In the genomic region with DNA sequence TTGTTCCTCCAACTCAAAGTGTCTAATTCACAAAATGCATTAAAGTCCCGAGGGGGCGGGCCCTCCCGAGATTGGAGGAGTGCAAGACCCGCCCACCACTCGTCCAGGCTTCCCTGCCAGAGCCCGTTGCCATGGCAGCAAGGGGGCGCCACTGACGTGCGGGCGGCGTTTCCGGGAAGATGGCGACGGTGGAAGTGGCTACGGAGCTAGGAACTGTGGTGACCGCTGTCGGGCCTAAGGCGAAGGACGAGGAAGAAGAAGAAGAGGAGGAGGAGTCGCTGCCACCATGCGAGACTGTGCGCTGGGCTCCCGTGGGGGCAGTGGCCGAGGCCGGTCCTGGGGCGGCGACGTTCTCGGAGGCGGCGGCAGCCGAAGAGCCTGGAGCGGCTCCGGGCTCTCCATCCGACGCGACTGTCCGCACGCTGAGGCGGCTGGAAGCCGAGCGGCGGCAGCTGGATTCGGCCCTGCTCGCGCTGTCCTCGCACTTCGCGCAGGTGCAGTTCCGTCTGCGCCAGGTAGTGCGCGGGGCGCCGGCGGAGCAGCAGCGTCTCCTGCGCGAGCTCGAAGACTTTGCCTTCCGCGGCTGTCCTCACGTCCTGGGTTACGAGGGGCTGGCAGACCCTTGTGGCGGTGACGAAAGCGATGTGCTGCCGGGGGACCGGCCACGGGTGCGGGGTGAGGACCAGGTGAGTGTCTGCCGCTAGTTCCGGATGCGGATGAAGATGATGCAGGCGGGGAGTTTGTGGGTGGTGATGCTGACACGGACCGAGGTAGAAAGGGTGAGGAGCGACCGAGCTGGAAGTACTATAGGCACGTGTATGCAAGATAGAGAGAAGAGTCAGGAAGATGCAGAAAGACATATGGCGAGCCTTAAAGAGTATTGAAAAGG, we compare ENCODE assay signal across 8 mouse cellular contexts. TPM values are rescaled to one million over a fixed set of nuclear protein-coding genes. Genes with fewer than 3 reads are reported as not detected.
DNase-seq lines count a peak whose midpoint lies in the region; ATAC-seq and TF ChIP-seq lines count a peak whose summit lies in the region.

A gene (plus strand): TSS at position 161 of the 889 bp plus-strand sequence.
A gene (minus strand): TSS at position 409 of the 889 bp plus-strand sequence.

- WGBS in forebrain, embryonic 13.5 days, result 1% methylated on average over 80 of the region's 81 CpGs
- WGBS in large intestine, adult 2 months, result under 1% methylated on average over 80 of the region's 81 CpGs
- WGBS in liver, postnatal 0 days (ENCODE audit: insufficient replicate concordance), result under 1% methylated on average over 71 of the region's 81 CpGs
- WGBS in neural tube, embryonic 14.5 days, result under 1% methylated on average over 78 of the region's 81 CpGs

- H3K9ac ChIP-seq in ES-Bruce4 (ENCODE audit: low read depth, poor library complexity, severe bottlenecking), result peak within 1 kb of the TSS; percentile 55
- H3K9ac ChIP-seq in forebrain, embryonic 13.5 days, result peak within 1 kb of the TSS; percentile 91
- peak within 1 kb of the TSS; percentile 80 for H3K9ac ChIP-seq in liver, postnatal 0 days (replicated peaks)
- peak within 1 kb of the TSS; percentile 71 for H3K9ac ChIP-seq in neural tube, embryonic 14.5 days (replicated peaks; ENCODE audit: low read depth, low read length)

- peak within 1 kb of the TSS; percentile 16; the same call in 1 of the 2 replicates for H3K27ac ChIP-seq in ES-Bruce4 (ENCODE audit: insufficient read depth, low read length)
- peak within 1 kb of the TSS; percentile 84 for H3K27ac ChIP-seq in forebrain, embryonic 13.5 days
- H3K27ac ChIP-seq in liver, postnatal 0 days (ENCODE audit: low read depth), result peak within 1 kb of the TSS; percentile 75
- peak within 1 kb of the TSS; percentile 81 for H3K27ac ChIP-seq in neural tube, embryonic 14.5 days (ENCODE audit: low read depth, low read length)

- no peaks in the 10 kb centered on the region for H3K36me3 ChIP-seq in ES-Bruce4 (ENCODE audit: control insufficient read depth, insufficient read depth, low read length, poor library complexity, severe bottlenecking)
- peaks cover 10% of the 10 kb centered on the region for H3K36me3 ChIP-seq in forebrain, embryonic 13.5 days (ENCODE audit: poor library complexity, severe bottlenecking)
- peaks cover 8% of the 10 kb centered on the region; the same call in 1 of the 2 replicates for H3K36me3 ChIP-seq in liver, postnatal 0 days (replicated peaks; ENCODE audit: insufficient read depth, low read length)
- peaks cover 7% of the 10 kb centered on the region; the same call in 1 of the 2 replicates for H3K36me3 ChIP-seq in neural tube, embryonic 14.5 days (ENCODE audit: control insufficient read depth, insufficient read depth, low read length)

- peak within 1 kb of the TSS; percentile 74 for H3K4me3 ChIP-seq in ES-Bruce4 (ENCODE audit: low read depth, low read length)
- peak within 1 kb of the TSS; percentile 99 for H3K4me3 ChIP-seq in forebrain, embryonic 13.5 days
- H3K4me3 ChIP-seq in liver, postnatal 0 days (ENCODE audit: low read depth, low read length), result peak within 1 kb of the TSS; percentile 80
- peak within 1 kb of the TSS; percentile 87 for H3K4me3 ChIP-seq in neural tube, embryonic 14.5 days (ENCODE audit: low read depth, low read length)

- peak; percentile 13 for TF ChIP-seq CTCF in ES-Bruce4 (IDR thresholded peaks at IDR 0.05; ENCODE audit: low read depth, low read length)
- peak; percentile 69 for TF ChIP-seq CTCF in liver, postnatal 0 days (IDR thresholded peaks at IDR 0.05; ENCODE audit: low read depth)

- peak; percentile 99 for DNase-seq in heart, postnatal 10 days
- DNase-seq in large intestine, adult 2 months (ENCODE audit: low read depth, low spot score), result peak; percentile 96
- peak; percentile 99 for DNase-seq in liver, postnatal 0 days
- peak; percentile 100 for DNase-seq in testis, postnatal 10 days (ENCODE audit: low spot score)

- H3K4me2 ChIP-seq in forebrain, embryonic 13.5 days, result peak within 1 kb of the TSS; percentile 96
- peak within 1 kb of the TSS; percentile 93 for H3K4me2 ChIP-seq in liver, postnatal 0 days (ENCODE audit: low read depth, low read length)
- H3K4me2 ChIP-seq in neural tube, embryonic 14.5 days (ENCODE audit: low read depth, low read length), result peak within 1 kb of the TSS; percentile 82

- intact Hi-C loops in heart, postnatal 10 days (cut with DNase I), result no loop called here

- TF ChIP-seq POLR2A in ES-Bruce4 (IDR thresholded peaks at IDR 0.05; ENCODE audit: insufficient read depth, low read length), result no peak

- peak; percentile 93; the same call in 1 of the 2 replicates for ATAC-seq in cerebellum, adult (ENCODE audit: insufficient number of reproducible peaks, low FRiP score, low TSS enrichment)
- peak; percentile 97 for ATAC-seq in forebrain, embryonic 13.5 days
- peak; percentile 94 for ATAC-seq in liver, postnatal 0 days
- peak; percentile 94 for ATAC-seq in neural tube, embryonic 14.5 days (ENCODE audit: low read depth)

- TF ChIP-seq EP300 in ES-Bruce4 (IDR thresholded peaks at IDR 0.05; ENCODE audit: insufficient read depth, low read depth, low read length), result no peak
- TF ChIP-seq EP300 in liver, postnatal 0 days (IDR thresholded peaks at IDR 0.05; ENCODE audit: low read depth), result no peak

- H3K27me3 ChIP-seq in ES-Bruce4 (ENCODE audit: control insufficient read depth, insufficient read depth, low read length, poor library complexity, severe bottlenecking), result no peaks in the 10 kb centered on the region
- H3K27me3 ChIP-seq in forebrain, embryonic 13.5 days, result peaks cover 4% of the 10 kb centered on the region
- no peaks in the 10 kb centered on the region for H3K27me3 ChIP-seq in liver, postnatal 0 days (ENCODE audit: insufficient read depth, low read length)
- H3K27me3 ChIP-seq in neural tube, embryonic 14.5 days (ENCODE audit: control insufficient read depth, insufficient read depth, low read length), result no peaks in the 10 kb centered on the region

- H3K4me1 ChIP-seq in ES-Bruce4 (ENCODE audit: control insufficient read depth, insufficient read depth, low read length), result no peaks in the 10 kb centered on the region
- peaks cover 25% of the 10 kb centered on the region for H3K4me1 ChIP-seq in forebrain, embryonic 13.5 days
- peaks cover 23% of the 10 kb centered on the region for H3K4me1 ChIP-seq in liver, postnatal 0 days (ENCODE audit: insufficient read depth)
- peaks cover 22% of the 10 kb centered on the region; the same call in 1 of the 2 replicates for H3K4me1 ChIP-seq in neural tube, embryonic 14.5 days (ENCODE audit: control insufficient read depth, insufficient read depth, low read length)

- H3K9me3 ChIP-seq in ES-Bruce4 (replicated peaks; ENCODE audit: control insufficient read depth, insufficient read depth, low read length, poor library complexity, severe bottlenecking), result no peaks in the 10 kb centered on the region
- H3K9me3 ChIP-seq in forebrain, embryonic 13.5 days (replicated peaks), result no peaks in the 10 kb centered on the region
- no peaks in the 10 kb centered on the region for H3K9me3 ChIP-seq in liver, postnatal 0 days (ENCODE audit: low read length)
- no peaks in the 10 kb centered on the region for H3K9me3 ChIP-seq in neural tube, embryonic 14.5 days (ENCODE audit: control insufficient read depth, low read length)

RNA-seq across cellular contexts. Expression of the first gene that starts in this region (rescaled TPM):
- 5.4 and 5.8 TPM in 2 replicates for polyA plus RNA-seq in ES-Bruce4 (2011; ENCODE audit: insufficient read depth, insufficient read length, low read depth, missing spikeins)
- polyA plus RNA-seq in forebrain, embryonic 13.5 days (2015; fragmentation: Nextera tagmentation; extraction: Ambion mirVana), result 24.2 and 26.3 TPM in 2 replicates
- 10 to 100 TPM; 11.1 to 12.4 TPM for total RNA-seq in heart, postnatal 10 days (2021)
- polyA plus RNA-seq in large intestine, adult 2 months (2012; rRNA removed), result 19.7 and 23.6 TPM in 2 replicates
- polyA plus RNA-seq in liver, postnatal 0 days (2015; fragmentation: Nextera tagmentation; extraction: Ambion mirVana), result 4.3 and 4.4 TPM in 2 replicates
- polyA plus RNA-seq in neural tube, embryonic 14.5 days (2014; fragmentation: Nextera tagmentation; extraction: Ambion mirVana), result 20.4 and 24.1 TPM in 2 replicates

RNA-seq across cellular contexts. Expression of the second gene that starts in this region (rescaled TPM):
- polyA plus RNA-seq in ES-Bruce4 (2011; ENCODE audit: insufficient read depth, insufficient read length, low read depth, missing spikeins), result not detected in 2 replicates
- polyA plus RNA-seq in forebrain, embryonic 13.5 days (2015; fragmentation: Nextera tagmentation; extraction: Ambion mirVana), result 1.2 TPM in 2 replicates
- total RNA-seq in heart, postnatal 10 days (2021), result 10 to 100 TPM; 37.4 to 39.7 TPM
- 1.8 and 3.2 TPM in 2 replicates for polyA plus RNA-seq in large intestine, adult 2 months (2012; rRNA removed)
- 0.65 and 1.0 TPM in 2 replicates for polyA plus RNA-seq in liver, postnatal 0 days (2015; fragmentation: Nextera tagmentation; extraction: Ambion mirVana)
- 1.8 and 3.0 TPM in 2 replicates for polyA plus RNA-seq in neural tube, embryonic 14.5 days (2014; fragmentation: Nextera tagmentation; extraction: Ambion mirVana)

Comparison
In these comparisons a context has a peak if more than half of its experiments do, and no peak if none do; other contexts are left out.
1. Peak in every context shown above with its lines: DNase-seq, ATAC-seq, H3K4me3 ChIP-seq and H3K27ac ChIP-seq.
2. H3K27ac ChIP-seq: peak in every context shown above with its lines; median percentile 84 in forebrain, embryonic 13.5 days; 81 in neural tube, embryonic 14.5 days; 75 in liver, postnatal 0 days; 16 in ES-Bruce4.